Mouse (Mus musculus): ENCODE results near the gene Anp32e.
"Not testable (repeated sequence)": the region's sequence is repeated elsewhere in the genome, so short reads cannot be mapped to it uniquely, and the experiment has no call there.

Anp32e gene

GRCm38 (mm10) chr3:95904568-95904967, 24.5 kb upstream of the Anp32e start, which contains the start of gene Car14:
Gene Car14, minus strand, starts transcription at chr3:95904691.
- DNase-seq, result no peak

- DNase-seq, result peak; percentile 51
Observed at GRCm38 (mm10) chr3:95905146-95905939, 23.7 kb upstream of the Anp32e start.

- DNase-seq, result peak; percentile 56
Observed at GRCm38 (mm10) chr3:95905940-95906492, 23.0 kb upstream of the Anp32e start.

GRCm38 (mm10) chr3:95906860-95907259, 22.2 kb upstream of the Anp32e start:
- peak; percentile 84 for DNase-seq

GRCm38 (mm10) chr3:95907613-95908012, 21.4 kb upstream of the Anp32e start:
- no peak for DNase-seq

- DNase-seq, result no peak
Observed at GRCm38 (mm10) chr3:95914706-95915105, 14.3 kb upstream of the Anp32e start.

GRCm38 (mm10) chr3:95916760-95917159, 12.3 kb upstream of the Anp32e start:
- DNase-seq, result no peak

GRCm38 (mm10) chr3:95920532-95920931, 8.5 kb upstream of the Anp32e start:
- not testable (repeated sequence) for DNase-seq

GRCm38 (mm10) chr3:95923429-95923828, 5.6 kb upstream of the Anp32e start:
- not testable (repeated sequence) for DNase-seq

GRCm38 (mm10) chr3:95924185-95924584, 4.9 kb upstream of the Anp32e start:
- DNase-seq, result peak; percentile 45

GRCm38 (mm10) chr3:95925087-95925486, 4.0 kb upstream of the Anp32e start:
- peak; percentile 39 for DNase-seq

- no peak for DNase-seq
Observed at GRCm38 (mm10) chr3:95928261-95928657, 787 bp upstream of the Anp32e start.

- DNase-seq, result peak; percentile 61
Observed at GRCm38 (mm10) chr3:95929581-95930470, 780 bp downstream of the Anp32e start.

- DNase-seq, result peak; percentile 47
Observed at GRCm38 (mm10) chr3:95930471-95930789, 1.4 kb downstream of the Anp32e start.

- DNase-seq, result no peak
Observed at GRCm38 (mm10) chr3:95931471-95931870, 2.4 kb downstream of the Anp32e start.

GRCm38 (mm10) chr3:95932157-95932556, 3.1 kb downstream of the Anp32e start:
- no peak for DNase-seq

- no peak for DNase-seq
Observed at GRCm38 (mm10) chr3:95932566-95932965, 3.5 kb downstream of the Anp32e start.

GRCm38 (mm10) chr3:95933111-95933750, 4.2 kb downstream of the Anp32e start:
- DNase-seq, result no peak

- DNase-seq, result no peak
Observed at GRCm38 (mm10) chr3:95934448-95934847, 5.4 kb downstream of the Anp32e start.

- DNase-seq, result no peak
Observed at GRCm38 (mm10) chr3:95938217-95938616, 9.2 kb downstream of the Anp32e start.

- DNase-seq, result peak; percentile 35
Observed at GRCm38 (mm10) chr3:95938835-95939234, 9.8 kb downstream of the Anp32e start.

- no peak for DNase-seq
Observed at GRCm38 (mm10) chr3:95942749-95943148, 13.7 kb downstream of the Anp32e start.

GRCm38 (mm10) chr3:95943226-95943625, 14.2 kb downstream of the Anp32e start:
- DNase-seq, result no peak
